Mouse (Mus musculus) inflammation-experienced regulatory T-cells, adult 16 weeks (primary cell): ENCODE data around the gene Dpm1. TPM values are rescaled to one million over a fixed set of nuclear protein-coding genes. Genes with fewer than 3 reads are reported as not detected.

Source experiments
- polyA plus RNA-seq: library from polyadenylated mRNA; unstranded; fragments of 100-300 nt; shearing (Covaris generic); gene quantifications from one replicate; pipeline ENCODE4 v1.2.1, GENCODE M21; 2017

Gene Dpm1
- polyA plus RNA-seq, result 147 TPM

GRCm38 (mm10) chr2:168230026-168230728, at the start of gene Dpm1, which contains the start of the genes Gm20716 and Mocs3:
Gene Dpm1, minus strand, starts transcription at chr2:168230591.
Gene Gm20716, minus strand, starts transcription at chr2:168230364.
Gene Mocs3, plus strand, starts transcription at chr2:168230622.

GRCm38 (mm10) chr2:168206725-168207644, 23.4 kb downstream of the Dpm1 start, which contains the start of gene Adnp:
Gene Adnp, minus strand, starts transcription at chr2:168207112.

Other genes with a start within 250 kb of the Dpm1 start
- 0.60 TPM for gene Ripor3, start 220.0 kb downstream of the Dpm1 start, polyA plus RNA-seq
- 0.48 TPM for gene Pard6b, start 149.6 kb downstream of the Dpm1 start, polyA plus RNA-seq
- not detected for gene Adnp, start 23.5 kb downstream of the Dpm1 start, polyA plus RNA-seq
- 14.7 TPM for gene Gm20716, start 227 bp downstream of the Dpm1 start, polyA plus RNA-seq
- 0.39 TPM for gene Mocs3, start within 50 bp of the Dpm1 start, polyA plus RNA-seq
- gene Kcng1, start 51.1 kb upstream of the Dpm1 start, polyA plus RNA-seq, result not detected